Mouse (Mus musculus): ENCODE data around the gene Clrn3.

DNA sequence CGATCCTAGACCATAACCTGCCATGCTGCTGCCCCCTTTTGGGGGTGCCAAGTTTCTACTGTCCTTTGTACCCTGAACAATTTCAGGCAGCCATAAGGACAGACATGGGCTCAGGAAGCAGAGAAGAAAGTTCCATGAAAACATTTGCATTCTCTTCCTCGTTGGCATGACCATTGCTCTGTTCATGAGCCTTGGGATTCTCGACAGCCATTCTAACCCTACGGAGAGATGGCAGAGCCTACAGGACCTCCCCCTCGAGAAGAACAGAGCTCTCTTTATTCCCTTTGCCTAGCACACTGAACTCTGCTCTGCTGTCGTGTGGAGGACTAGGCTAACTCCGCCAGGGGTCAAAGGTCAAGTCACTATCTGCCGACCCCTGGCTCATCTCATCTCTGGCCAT lies 52.5 kb downstream of the Clrn3 start:
- no peak for TF ChIP-seq POLR2A (IDR thresholded peaks at IDR 0.05; ENCODE audit: extremely low read depth, insufficient read depth, low read length)
- TF ChIP-seq CTCF (IDR thresholded peaks at IDR 0.05; ENCODE audit: low read depth, low read length): no peak
